Mouse (Mus musculus) heart, adult 2 months (tissue): ENCODE measurements around the gene Sema5a.

ENCODE experiments used
- CTCF ChIP-seq: fragments of 200-600 bp; IDR thresholded peaks from 2 replicates; pipeline ENCODE4 v1.8.1; 2022; ENCODE audit warnings: antibody characterized with exemption, mild to moderate bottlenecking, moderate library complexity
- POLR2A ChIP-seq: fragments of 200-500 bp; IDR thresholded peaks from 2 replicates; pipeline ENCODE4 v1.6.1; 2011; ENCODE audit warnings: mild to moderate bottlenecking, low read depth, low read length, control low read depth; ENCODE audit not compliant: insufficient read depth

- TF ChIP-seq CTCF (no peak), POLR2A (no peak)
Observed at GRCm38 (mm10) chr15:32203242-32203641, 41.4 kb upstream of the Sema5a start.
